Mouse (Mus musculus): ENCODE data around the gene Bckdha.

DNA sequence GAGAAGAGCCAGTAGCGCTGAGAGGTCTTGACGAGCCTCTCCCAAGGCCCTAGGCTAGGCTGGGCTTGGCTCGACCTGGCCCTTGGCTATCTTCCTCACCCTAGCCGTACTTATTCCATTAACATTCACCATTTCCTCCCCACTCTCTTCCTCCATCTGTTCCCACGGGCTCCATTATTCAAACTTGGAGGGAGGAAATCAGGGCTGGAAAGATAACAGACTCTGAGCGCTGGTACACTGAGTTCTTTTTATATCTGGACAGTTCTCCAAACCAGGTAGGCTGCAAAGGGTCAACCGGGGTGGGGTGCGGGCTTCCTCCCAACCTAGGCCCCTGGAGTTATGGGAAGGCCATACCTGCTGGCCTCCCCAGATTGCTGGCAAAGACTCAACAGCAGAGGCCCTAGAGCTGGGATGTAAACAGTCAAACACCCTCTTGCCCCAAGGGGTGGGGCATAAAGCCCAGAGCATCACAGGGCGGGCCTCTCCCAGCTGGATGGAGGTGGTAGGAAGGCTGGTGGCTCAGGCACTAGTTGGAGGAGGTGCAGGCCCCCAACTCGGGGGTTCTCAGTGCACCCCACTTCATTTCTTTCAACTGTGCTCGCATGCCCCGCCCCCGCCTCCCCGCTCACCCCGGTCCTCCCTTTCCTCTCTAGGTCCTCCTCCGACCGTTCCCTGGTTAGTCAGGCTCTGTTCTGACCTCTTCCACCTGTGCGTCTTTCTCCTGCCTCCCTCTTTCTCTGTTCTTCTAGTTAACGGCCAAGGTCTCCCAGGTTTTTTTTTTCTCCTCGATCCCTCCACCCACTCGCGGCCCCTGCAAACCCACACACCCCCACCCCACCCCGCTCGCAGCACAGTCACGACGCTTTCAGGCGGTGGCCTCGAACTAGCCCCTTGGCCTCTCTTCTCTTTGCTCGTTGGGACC lies 32.0 kb downstream of the Bckdha start, which contains the start of gene B3gnt8:
- no peak for TF ChIP-seq CTCF (IDR thresholded peaks at IDR 0.05; ENCODE audit: low read depth)
- TF ChIP-seq EP300 (IDR thresholded peaks at IDR 0.05; ENCODE audit: low read depth): no peak

Measured in liver, embryonic 14.5 days (tissue).